Mouse (Mus musculus) myocyte (in vitro differentiated cells): ENCODE measurements around the gene Peli1. TPM values are rescaled to one million over a fixed set of nuclear protein-coding genes. Genes with fewer than 3 reads are reported as not detected.

Source experiments
- H3K27me3 ChIP-seq: one replicate; pipeline ENCODE4 v1.6.1; 2011; ENCODE audit not compliant: control insufficient read depth, insufficient read depth, insufficient read length
- H3K36me3 ChIP-seq: one replicate; pipeline ENCODE4 v1.6.1; 2011; ENCODE audit not compliant: control insufficient read depth, insufficient read depth
- H3K4me2 ChIP-seq: one replicate; pipeline ENCODE4 v1.6.1; 2011; ENCODE audit warnings: low read depth, control low read depth
- H3K4me3 ChIP-seq: one replicate; pipeline ENCODE4 v1.5.1; 2011; ENCODE audit warnings: mild to moderate bottlenecking, control low read depth, moderate library complexity
- H3K79me2 ChIP-seq: one replicate; pipeline ENCODE4 v1.6.1; 2011; ENCODE audit not compliant: control insufficient read depth, insufficient read depth
- H3ac ChIP-seq: one replicate; pipeline ENCODE4 v1.6.1; 2011; ENCODE audit not compliant: control insufficient read depth, insufficient read length
- CEBPB ChIP-seq: IDR thresholded peaks from 2 replicates; pipeline ENCODE4 v1.6.1; 2011; ENCODE audit warnings: mild to moderate bottlenecking, moderate library complexity; ENCODE audit not compliant: poor library complexity, insufficient read depth, severe bottlenecking
- E2F4 ChIP-seq: IDR thresholded peaks from one replicate; pipeline ENCODE4 v1.6.1; 2011; ENCODE audit warnings: mild to moderate bottlenecking, control low read depth, moderate library complexity; ENCODE audit not compliant: insufficient read depth
- MAX ChIP-seq: IDR thresholded peaks from one replicate; pipeline ENCODE4 v1.6.1; 2011; ENCODE audit warnings: low read depth, mild to moderate bottlenecking, control low read depth
- MYOD1 ChIP-seq, 3 experiments: IDR thresholded peaks; one replicate each; pipeline ENCODE4 v1.6.1; 2011; ENCODE audit warnings: control low read depth in 2 of 3, low read depth in 2 of 3, mild to moderate bottlenecking in 2 of 3, moderate library complexity in 1 of 3; ENCODE audit not compliant: insufficient read length in 2 of 3, control insufficient read depth in 1 of 3
- MYOG ChIP-seq, 3 experiments: IDR thresholded peaks; one replicate each; pipeline ENCODE4 v1.6.1; 2011; ENCODE audit warnings: control low read depth in 2 of 3, low read depth in 2 of 3, mild to moderate bottlenecking in 2 of 3; ENCODE audit not compliant: insufficient read length in 2 of 3, control insufficient read depth in 1 of 3, insufficient read depth in 1 of 3
- POLR2A ChIP-seq: IDR thresholded peaks from one replicate; pipeline ENCODE4 v1.6.1; 2011; ENCODE audit warnings: low read depth, mild to moderate bottlenecking, control low read depth, moderate library complexity; ENCODE audit not compliant: insufficient read length
- POLR2AphosphoS2 ChIP-seq: IDR thresholded peaks from one replicate; pipeline ENCODE4 v1.6.1; 2011; ENCODE audit warnings: low read depth, control low read depth; ENCODE audit not compliant: insufficient read length
- REST ChIP-seq: IDR thresholded peaks from one replicate; pipeline ENCODE4 v1.6.1; 2011; ENCODE audit warnings: mild to moderate bottlenecking, control low read depth, moderate library complexity; ENCODE audit not compliant: insufficient read depth, insufficient read length
- SRF ChIP-seq: IDR thresholded peaks from one replicate; pipeline ENCODE4 v1.6.1; 2011; ENCODE audit warnings: low read depth; ENCODE audit not compliant: control insufficient read depth, insufficient read length
- TCF12 ChIP-seq: IDR thresholded peaks from one replicate; pipeline ENCODE4 v1.6.1; 2011; ENCODE audit warnings: mild to moderate bottlenecking, control low read depth; ENCODE audit not compliant: poor library complexity, insufficient read depth, severe bottlenecking
- TCF3 ChIP-seq: IDR thresholded peaks from one replicate; pipeline ENCODE4 v1.6.1; 2011; ENCODE audit warnings: low read depth, control low read depth; ENCODE audit not compliant: insufficient read length
- USF1 ChIP-seq: IDR thresholded peaks from one replicate; pipeline ENCODE4 v1.6.1; 2011; ENCODE audit warnings: low read depth, mild to moderate bottlenecking, control low read depth, moderate library complexity
- polyA plus RNA-seq: library from polyadenylated mRNA; unstranded; fragments of >200 nt; fragmentation: generic; extraction: Trizol; gene quantifications from one replicate; pipeline ENCODE4 v1.2.1, GENCODE M21; 2012; ENCODE audit warnings: missing spikeins

The Peli1 gene
- polyA plus RNA-seq, 1 experiment = 3.3 TPM

DNA sequence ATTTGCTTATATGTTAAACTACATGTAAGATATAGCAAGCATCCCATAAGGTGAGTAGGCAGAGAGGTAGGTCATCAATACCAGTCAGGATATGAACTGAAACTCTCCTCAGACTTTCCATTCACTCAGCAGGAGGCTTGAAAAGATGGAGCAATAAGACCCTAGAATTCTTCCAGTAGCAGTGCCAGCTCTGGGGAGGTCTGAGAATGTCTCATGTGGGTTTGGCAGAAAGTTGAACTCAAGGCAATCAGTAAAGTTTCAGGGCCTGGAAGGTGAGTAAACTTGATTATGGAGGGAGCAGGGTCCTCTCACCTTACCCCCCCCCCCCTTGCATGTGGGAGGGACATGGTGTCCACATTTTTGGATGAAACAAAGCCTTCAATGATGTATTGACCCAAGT, 36.5 kb upstream of the Peli1 start:
- Histone ChIP-seq H3K36me3 (no peaks in the 10 kb centered on the region), H3K27me3 (no peaks in the 10 kb centered on the region), H3K79me2 (no peaks in the 10 kb centered on the region), H3K4me2 (no peak overlapping the region), H3K4me3 (no peak overlapping the region), H3ac (no peak overlapping the region)
- TF ChIP-seq REST (no peak), POLR2A (no peak), SRF (no peak), TCF3 (no peak), MYOD1 (IDR thresholded peaks at IDR 0.05; ENCODE audit: control insufficient read depth in 1 of 3, insufficient read length in 2 of 3, low read depth in 2 of 3) (no peak), POLR2AphosphoS2 (no peak), TCF12 (no peak), MAX (no peak), MYOG (IDR thresholded peaks at IDR 0.05; ENCODE audit: control insufficient read depth in 1 of 3, insufficient read depth in 1 of 3, insufficient read length in 2 of 3, low read depth in 2 of 3) (no peak), USF1 (no peak)

DNA sequence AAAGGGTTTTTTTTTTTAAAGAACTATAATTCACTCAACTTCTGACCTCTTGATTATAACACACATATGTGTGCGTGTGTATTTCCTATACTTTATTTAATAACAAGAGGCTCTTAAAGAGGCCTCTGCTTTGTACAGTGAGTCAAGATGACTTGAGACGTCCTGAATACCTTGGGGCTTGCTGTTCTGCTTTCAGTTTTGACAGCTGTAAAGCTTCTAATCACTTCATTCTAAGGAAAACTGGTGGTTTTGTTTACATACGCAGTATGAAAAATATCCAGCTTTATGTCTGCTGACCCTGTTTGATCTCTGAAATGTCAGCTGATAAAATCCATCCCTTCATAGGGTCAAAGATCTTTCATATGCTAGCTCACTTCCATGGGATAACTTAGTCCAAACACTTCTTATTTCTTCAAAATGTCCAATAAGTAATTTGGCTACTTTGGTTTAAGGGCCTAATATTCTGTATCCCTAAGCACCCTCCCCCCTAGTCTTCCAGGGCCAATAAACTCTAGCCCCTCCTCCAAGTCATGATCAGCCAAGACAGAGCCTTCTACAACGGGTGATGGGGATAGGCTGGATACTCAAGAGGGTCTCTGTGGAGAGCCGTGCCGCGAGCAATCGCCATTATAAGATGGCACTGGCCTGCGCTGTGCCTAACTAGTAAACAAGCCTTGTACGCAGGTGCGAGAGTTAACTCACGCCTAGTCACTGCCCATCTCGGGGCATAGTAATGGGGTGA, 34.8 kb upstream of the Peli1 start:
- no peak overlapping the region for H3ac ChIP-seq
- no peaks in the 10 kb centered on the region for H3K36me3 ChIP-seq
- no peak overlapping the region for H3K4me3 ChIP-seq
- H3K27me3 ChIP-seq = peaks cover 5% of the 10 kb centered on the region
- TF ChIP-seq USF1 (no peak), E2F4 (no peak), REST (no peak), CEBPB (no peak), POLR2AphosphoS2 (no peak), TCF3 (no peak)
- no peak overlapping the region for H3K4me2 ChIP-seq
- no peaks in the 10 kb centered on the region for H3K79me2 ChIP-seq

GRCm38 (mm10) chr11:21057511-21058414, 33.3 kb upstream of the Peli1 start:
- Histone ChIP-seq H3K27me3 (peaks cover 5% of the 10 kb centered on the region), H3ac (no peak overlapping the region), H3K4me3 (no peak overlapping the region), H3K4me2 (no peak overlapping the region), H3K79me2 (no peaks in the 10 kb centered on the region), H3K36me3 (no peaks in the 10 kb centered on the region)
- TF ChIP-seq POLR2A (no peak), CEBPB (no peak), TCF12 (no peak), MAX (no peak), REST (no peak), USF1 (no peak), TCF3 (no peak), MYOG (IDR thresholded peaks at IDR 0.05; ENCODE audit: control insufficient read depth in 1 of 3, insufficient read depth in 1 of 3, insufficient read length in 2 of 3, low read depth in 2 of 3) (no peak), MYOD1 (IDR thresholded peaks at IDR 0.05; ENCODE audit: control insufficient read depth in 1 of 3, insufficient read length in 2 of 3, low read depth in 2 of 3) (no peak), SRF (no peak), E2F4 (no peak), POLR2AphosphoS2 (no peak)

- no peak for TF ChIP-seq REST
- no peak for TF ChIP-seq USF1
- TF ChIP-seq POLR2A = no peak
- TF ChIP-seq TCF3 = no peak
- no peak for TF ChIP-seq SRF
- TF ChIP-seq E2F4 = no peak
- no peak for TF ChIP-seq TCF12
These were observed 32.7 kb upstream of the Peli1 start for GRCm38 (mm10) chr11:21058415-21058781.

More at GRCm38 (mm10) chr11:21058415-21058781, 32.7 kb upstream of the Peli1 start:
- H3K27me3 ChIP-seq = peaks cover 5% of the 10 kb centered on the region
- no peaks in the 10 kb centered on the region for H3K36me3 ChIP-seq
- H3K4me3 ChIP-seq = no peak overlapping the region
- no peak overlapping the region for H3K4me2 ChIP-seq
- H3K79me2 ChIP-seq = no peaks in the 10 kb centered on the region
- H3ac ChIP-seq = no peak overlapping the region
